Mouse (Mus musculus): ENCODE results near the gene Gsdme. TPM values are rescaled to one million over a fixed set of nuclear protein-coding genes. Genes with fewer than 3 reads are reported as not detected.

Gene Gsdme
- total RNA-seq (2023), result not detected

DNA sequence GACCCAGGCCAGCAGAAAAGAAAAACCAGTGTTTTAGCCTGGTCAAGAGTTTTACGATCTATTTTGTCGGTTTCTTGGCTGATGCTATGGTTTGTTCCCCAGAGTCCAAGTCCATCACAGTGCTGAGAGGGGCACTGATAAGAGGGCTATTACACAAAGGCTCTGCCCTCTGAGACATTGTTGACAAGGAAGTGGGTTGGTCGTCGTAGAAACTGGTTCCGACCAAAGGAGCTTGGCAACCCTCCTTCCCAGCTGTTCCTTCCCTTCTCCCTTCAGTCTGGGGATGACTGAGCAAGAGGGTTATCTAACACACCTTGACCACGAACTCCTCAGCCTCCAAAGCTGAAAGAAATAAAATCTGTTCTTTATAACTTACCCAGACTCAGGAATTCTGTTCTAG lies at the start of gene Gsdme:
Gsdme (minus strand) TSS at position 193 of the 400 bp plus-strand sequence.

Other genes starting within 250 kb of the Gsdme start
- 10 to 100 TPM; 30.5 to 37.3 TPM for gene Mpp6, start 153.6 kb downstream of the Gsdme start, total RNA-seq (2023)
- gene Osbpl3, start 192.3 kb upstream of the Gsdme start, total RNA-seq (2023), result 1 to 10 TPM in 1 of 2 experiments, not detected in 1; 1.0 TPM